9 mouse cellular contexts compared by ENCODE assay signal in genomic region chr2:156235847-156236246, GRCm38 (mm10). TPM values are rescaled to one million over a fixed set of nuclear protein-coding genes. Genes with fewer than 3 reads are reported as not detected.
DNase-seq lines count a peak whose midpoint lies in the region; ATAC-seq and TF ChIP-seq lines count a peak whose summit lies in the region.
"Had no signal": no experiment of that assay in that cellular context is flagged by ENCODE, and none has a peak within 500 bp of the region (broad histone marks: within the 10 kb centered on the region; RNA-seq: fewer than 3 reads in every experiment).

No protein-coding gene starts in this region.

- H3K4me3 ChIP-seq in forebrain, postnatal 0 days (ENCODE audit: low read depth, low read length): no peak overlapping the region
- H3K4me3 ChIP-seq in forebrain, embryonic 15.5 days: no peak overlapping the region
- H3K4me3 ChIP-seq in neural tube, embryonic 15.5 days (replicated peaks): no peak overlapping the region
- H3K4me3 ChIP-seq: limb, embryonic 15.5 days had no signal

- no peak overlapping the region for H3K27ac ChIP-seq in forebrain, postnatal 0 days (ENCODE audit: low read depth, low read length)
- no peak overlapping the region for H3K27ac ChIP-seq in forebrain, embryonic 15.5 days (replicated peaks)
- H3K27ac ChIP-seq in neural tube, embryonic 15.5 days (replicated peaks): no peak overlapping the region
- H3K27ac ChIP-seq: limb, embryonic 15.5 days had no signal

- 0 out of 2 replicates have a peak, but pooled peaks have one; percentile 14 for ATAC-seq in forebrain, postnatal 0 days
- no peak; the same call in 1 of the 2 replicates for ATAC-seq in forebrain, embryonic 15.5 days (replicated peaks)
- ATAC-seq in neural tube, embryonic 15.5 days (ENCODE audit: low FRiP score): no peak

- no peaks in the 10 kb centered on the region for H3K27me3 ChIP-seq in forebrain, postnatal 0 days (ENCODE audit: insufficient read depth, low read length)
- no peaks in the 10 kb centered on the region for H3K27me3 ChIP-seq in forebrain, embryonic 15.5 days
- no peaks in the 10 kb centered on the region for H3K27me3 ChIP-seq in neural tube, embryonic 15.5 days (replicated peaks)
- H3K27me3 ChIP-seq: limb, embryonic 15.5 days had no signal

- DNase-seq in forebrain, postnatal 0 days: peak; percentile 34
- peak; percentile 11 for DNase-seq in ovary, postnatal 14 days (ENCODE audit: low spot score)
- DNase-seq in ovary, adult 18-20 months (ENCODE audit: low spot score): no peak
- peak; percentile 39 to 72 for DNase-seq in layer of hippocampus, adult 18-20 months (ENCODE audit: low spot score in 2 of 2)
- DNase-seq in retina, postnatal 7 days (ENCODE audit: low read depth, low spot score): peak; percentile 21
- DNase-seq in thymus, postnatal 36 days: no peak

- H3K36me3 ChIP-seq in forebrain, postnatal 0 days (ENCODE audit: insufficient read depth): no peaks in the 10 kb centered on the region; the same call in 1 of the 2 replicates
- H3K36me3 ChIP-seq in forebrain, embryonic 15.5 days: peaks cover 16% of the 10 kb centered on the region; the same call in 1 of the 2 replicates
- peaks cover 31% of the 10 kb centered on the region for H3K36me3 ChIP-seq in neural tube, embryonic 15.5 days

- no peaks in the 10 kb centered on the region for H3K4me1 ChIP-seq in forebrain, postnatal 0 days (ENCODE audit: insufficient read depth)
- H3K4me1 ChIP-seq in forebrain, embryonic 15.5 days: peaks cover 4% of the 10 kb centered on the region; the same call in 1 of the 2 replicates
- H3K4me1 ChIP-seq in neural tube, embryonic 15.5 days: no peaks in the 10 kb centered on the region
- H3K4me1 ChIP-seq: limb, embryonic 15.5 days had no signal

- no peak for TF ChIP-seq CTCF in forebrain, postnatal 0 days (IDR thresholded peaks at IDR 0.05; ENCODE audit: low read depth)

- no peak overlapping the region for H3K4me2 ChIP-seq in forebrain, postnatal 0 days (ENCODE audit: low read depth)
- H3K4me2 ChIP-seq in forebrain, embryonic 15.5 days (replicated peaks): no peak overlapping the region
- no peak overlapping the region for H3K4me2 ChIP-seq in neural tube, embryonic 15.5 days
- H3K4me2 ChIP-seq: limb, embryonic 15.5 days had no signal

- H3K9me3 ChIP-seq in forebrain, postnatal 0 days (ENCODE audit: low read length): no peaks in the 10 kb centered on the region
- no peaks in the 10 kb centered on the region for H3K9me3 ChIP-seq in forebrain, embryonic 15.5 days
- H3K9me3 ChIP-seq in neural tube, embryonic 15.5 days (replicated peaks): no peaks in the 10 kb centered on the region
- H3K9me3 ChIP-seq: limb, embryonic 15.5 days had no signal

- H3K9ac ChIP-seq in forebrain, postnatal 0 days: no peak overlapping the region
- no peak overlapping the region for H3K9ac ChIP-seq in forebrain, embryonic 15.5 days (replicated peaks)
- H3K9ac ChIP-seq in neural tube, embryonic 15.5 days (replicated peaks): no peak overlapping the region
- H3K9ac ChIP-seq: limb, embryonic 15.5 days had no signal

- 59% methylated on average over 4 of the region's 4 CpGs for WGBS in forebrain, postnatal 0 days
- 60% methylated on average over 4 of the region's 4 CpGs for WGBS in forebrain, embryonic 15.5 days
- 86% methylated on average over 4 of the region's 4 CpGs for WGBS in neural tube, embryonic 15.5 days

RNA-seq across cellular contexts. Expression of gene Phf20, which starts 39.6 kb away (rescaled TPM):
- total RNA-seq in forebrain, postnatal 0 days (2014; rRNA removed): 45.9 and 57.1 TPM in 2 replicates
- polyA plus RNA-seq in forebrain, postnatal 0 days (2015; fragmentation: Nextera tagmentation; extraction: Ambion mirVana): 111 and 148 TPM in 2 replicates
- polyA plus RNA-seq in forebrain, embryonic 15.5 days (2015; fragmentation: Nextera tagmentation; extraction: Ambion mirVana): 153 and 157 TPM in 2 replicates
- total RNA-seq in layer of hippocampus, adult 18-20 months (2021): 100 to 1,000 TPM; 104 to 108 TPM
- polyA plus RNA-seq in neural tube, embryonic 15.5 days (2015; fragmentation: Nextera tagmentation; extraction: Ambion mirVana): 122 and 130 TPM in 2 replicates

RNA-seq across cellular contexts. Expression of gene Rbm39, which starts 55.8 kb away (rescaled TPM):
- 332 and 415 TPM in 2 replicates for total RNA-seq in forebrain, postnatal 0 days (2014; rRNA removed)
- 412 and 413 TPM in 2 replicates for polyA plus RNA-seq in forebrain, postnatal 0 days (2015; fragmentation: Nextera tagmentation; extraction: Ambion mirVana)
- 579 and 585 TPM in 2 replicates for polyA plus RNA-seq in forebrain, embryonic 15.5 days (2015; fragmentation: Nextera tagmentation; extraction: Ambion mirVana)
- total RNA-seq in layer of hippocampus, adult 18-20 months (2021): 100 to 1,000 TPM; 309 to 321 TPM
- polyA plus RNA-seq in neural tube, embryonic 15.5 days (2015; fragmentation: Nextera tagmentation; extraction: Ambion mirVana): 420 and 462 TPM in 2 replicates

Comparison
In these comparisons a context has a peak if more than half of its experiments do, and no peak if none do; other contexts are left out.
1. DNase-seq: peak in forebrain, postnatal 0 days (single experiment), ovary, postnatal 14 days (single experiment), layer of hippocampus, adult 18-20 months (2 of 2) and retina, postnatal 7 days (single experiment); none in ovary, adult 18-20 months (single experiment) and thymus, postnatal 36 days (0 of 2).